Mouse (Mus musculus): ENCODE data around the gene Pik3c2b. TPM values are rescaled to one million over a fixed set of nuclear protein-coding genes. Genes with fewer than 3 reads are reported as not detected.

Pik3c2b gene
- total RNA-seq, 2 experiments from 2014 or later = 18.0 to 19.1 TPM

GRCm38 (mm10) chr1:133070157-133070556, 24.7 kb downstream of the Pik3c2b start:
- DNase-seq (ENCODE audit: low spot score in 2 of 2) = no peak

- DNase-seq (ENCODE audit: low spot score in 2 of 2) = peak; percentile 48 to 49
Observed at GRCm38 (mm10) chr1:133071666-133072381, 26.4 kb downstream of the Pik3c2b start.

GRCm38 (mm10) chr1:133073327-133073856, 27.9 kb downstream of the Pik3c2b start:
- no peak for DNase-seq (ENCODE audit: low spot score in 2 of 2)

GRCm38 (mm10) chr1:133074541-133074940, 29.1 kb downstream of the Pik3c2b start:
- no peak for DNase-seq (ENCODE audit: low spot score in 2 of 2)

GRCm38 (mm10) chr1:133075651-133076400, 30.4 kb downstream of the Pik3c2b start:
- no peak for DNase-seq (ENCODE audit: low spot score in 2 of 2)

GRCm38 (mm10) chr1:133076681-133077514, 31.4 kb downstream of the Pik3c2b start:
- no peak for DNase-seq (ENCODE audit: low spot score in 2 of 2)

- DNase-seq (ENCODE audit: low spot score in 2 of 2) = no peak
Observed at GRCm38 (mm10) chr1:133077606-133078337, 32.3 kb downstream of the Pik3c2b start.

- peak in 1 of 2 experiments; percentile 39 for DNase-seq (ENCODE audit: low spot score in 2 of 2)
Observed at GRCm38 (mm10) chr1:133078338-133078727, 32.9 kb downstream of the Pik3c2b start.

- no peak for DNase-seq (ENCODE audit: low spot score in 2 of 2)
Observed at GRCm38 (mm10) chr1:133079509-133079908, 34.0 kb downstream of the Pik3c2b start.

GRCm38 (mm10) chr1:133080079-133080561, 34.7 kb downstream of the Pik3c2b start:
- no peak for DNase-seq (ENCODE audit: low spot score in 2 of 2)

GRCm38 (mm10) chr1:133080717-133081116, 35.2 kb downstream of the Pik3c2b start:
- DNase-seq (ENCODE audit: low spot score in 2 of 2) = no peak

- DNase-seq (ENCODE audit: low spot score in 2 of 2) = no peak
Observed at GRCm38 (mm10) chr1:133083003-133083546, 37.6 kb downstream of the Pik3c2b start.

- no peak for DNase-seq (ENCODE audit: low spot score in 2 of 2)
Observed at GRCm38 (mm10) chr1:133083942-133084625, 38.6 kb downstream of the Pik3c2b start.

GRCm38 (mm10) chr1:133084708-133085416, 39.4 kb downstream of the Pik3c2b start:
- DNase-seq (ENCODE audit: low spot score in 2 of 2) = no peak

- no peak for DNase-seq (ENCODE audit: low spot score in 2 of 2)
Observed at GRCm38 (mm10) chr1:133085417-133085742, 39.9 kb downstream of the Pik3c2b start.

GRCm38 (mm10) chr1:133086804-133087203, 41.3 kb downstream of the Pik3c2b start:
- no peak for DNase-seq (ENCODE audit: low spot score in 2 of 2)

- peak in 1 of 2 experiments; percentile 58 for DNase-seq (ENCODE audit: low spot score in 2 of 2)
Observed at GRCm38 (mm10) chr1:133087206-133087905, 41.9 kb downstream of the Pik3c2b start.

GRCm38 (mm10) chr1:133088196-133088595, 42.7 kb downstream of the Pik3c2b start:
- DNase-seq (ENCODE audit: low spot score in 2 of 2) = no peak

Data from layer of hippocampus, postnatal 14 days (tissue).